Mouse (Mus musculus): Measurements from ENCODE around the gene Zgpat.

Gene Zgpat

GRCm38 (mm10) chr2:181364860-181365596 lies at the start of gene Zgpat, which contains the start of gene Arfrp1:
Gene Zgpat, plus strand, starts transcription at chr2:181364928.
Gene Arfrp1, minus strand, starts transcription at chr2:181365404.
- in situ Hi-C loops (cut with MboI, MseI): loop anchor here (5.0 kb wide), 1 partner anchor 38 kb away; no protein-coding TSS in a partner anchor

DNA sequence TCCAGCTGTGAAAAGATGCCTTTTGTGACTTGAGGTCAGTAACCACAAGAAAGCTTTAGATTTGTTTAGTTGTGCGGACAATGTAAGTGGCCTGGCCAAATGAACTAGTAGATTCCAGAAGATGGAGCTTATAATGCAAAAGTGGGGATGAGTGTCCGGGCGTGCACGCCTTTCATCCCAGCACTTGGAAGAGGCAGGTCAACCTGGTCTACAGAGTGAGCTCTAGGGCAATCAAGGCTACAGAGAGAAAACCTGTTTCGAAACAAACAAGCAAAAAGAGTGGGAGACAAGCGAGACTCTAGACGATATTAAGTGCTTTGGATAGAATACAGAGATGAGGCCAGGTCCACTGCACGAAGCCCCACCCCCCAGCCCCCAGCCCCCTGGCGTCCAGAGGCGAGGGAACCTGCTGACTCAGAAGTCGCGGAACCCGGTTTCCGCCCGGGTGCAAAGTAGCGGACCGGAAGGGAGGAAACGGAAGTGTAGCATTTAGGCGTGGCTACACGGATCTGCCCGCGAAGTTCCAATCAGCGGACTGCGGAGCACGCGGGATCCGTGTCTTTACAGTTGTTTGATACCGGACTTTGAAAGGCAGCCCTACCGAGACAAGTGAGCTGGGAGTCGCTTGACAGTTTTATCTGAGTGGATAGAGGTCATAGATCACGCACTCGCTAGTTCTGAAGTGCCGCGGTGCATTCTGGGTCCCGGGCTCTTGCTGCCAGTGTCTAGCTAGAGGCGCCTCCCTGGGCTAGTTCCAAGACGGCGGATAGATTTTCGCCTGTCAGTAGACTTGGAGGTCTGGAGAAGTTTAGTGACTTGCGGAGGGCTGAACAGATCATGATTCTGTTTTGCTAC lies 45.3 kb upstream of the Zgpat start, which contains the start of gene Rtel1:
Rtel1 (plus strand) TSS at position 492 of the 855 bp plus-strand sequence.
- in situ Hi-C loops (cut with MboI, MseI): loop anchor here (5.0 kb wide), 1 partner anchor 132 kb away; the partner anchor contains the start of gene Ppdpf

GRCm38 (mm10) chr2:181320103-181320499 lies 44.6 kb upstream of the Zgpat start:
- in situ Hi-C loops (cut with MboI, MseI): no loop called here

DNA sequence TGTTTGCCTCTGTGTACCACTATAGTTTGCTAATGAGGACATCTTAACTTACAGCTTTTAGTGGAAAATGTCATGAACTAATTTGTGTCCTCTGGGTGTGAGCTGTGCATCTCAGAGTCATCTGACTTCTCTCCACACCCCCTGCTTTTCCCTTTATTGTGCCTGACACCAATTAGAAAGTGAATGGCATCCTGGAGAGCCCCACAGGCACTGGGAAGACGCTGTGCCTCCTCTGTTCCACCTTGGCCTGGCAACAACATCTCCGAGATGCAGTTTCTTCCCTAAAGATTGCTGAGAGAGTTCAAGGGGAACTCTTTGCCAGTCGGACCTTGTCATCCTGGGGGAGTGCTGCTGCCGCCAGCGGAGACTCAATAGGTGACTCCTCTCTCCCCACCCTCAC lies 42.6 kb upstream of the Zgpat start:
- in situ Hi-C loops (cut with MboI, MseI): no loop called here

DNA sequence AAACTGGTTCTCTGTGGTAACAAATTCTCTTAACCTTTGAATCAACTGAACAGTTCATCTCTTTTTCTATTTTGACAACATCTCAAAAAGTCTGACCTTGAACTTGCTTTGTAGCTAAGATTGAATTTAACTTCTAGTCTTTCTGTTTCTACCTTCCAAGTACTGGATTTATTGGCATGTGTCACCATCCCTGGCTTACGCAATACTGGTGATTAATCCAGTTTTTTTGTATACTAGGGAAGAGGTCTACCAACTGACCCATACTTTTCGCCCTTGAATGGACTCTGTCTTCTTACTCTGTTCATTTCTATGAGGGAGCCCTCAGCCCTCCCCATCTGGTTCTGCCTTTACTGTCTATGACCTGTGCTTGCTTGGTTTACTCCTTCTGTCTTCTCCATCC lies 38.6 kb upstream of the Zgpat start:
- in situ Hi-C loops (cut with MboI, MseI): loop anchor here (5.0 kb wide), 1 partner anchor 36 kb away; the partner anchor contains the start of gene Zgpat

DNA sequence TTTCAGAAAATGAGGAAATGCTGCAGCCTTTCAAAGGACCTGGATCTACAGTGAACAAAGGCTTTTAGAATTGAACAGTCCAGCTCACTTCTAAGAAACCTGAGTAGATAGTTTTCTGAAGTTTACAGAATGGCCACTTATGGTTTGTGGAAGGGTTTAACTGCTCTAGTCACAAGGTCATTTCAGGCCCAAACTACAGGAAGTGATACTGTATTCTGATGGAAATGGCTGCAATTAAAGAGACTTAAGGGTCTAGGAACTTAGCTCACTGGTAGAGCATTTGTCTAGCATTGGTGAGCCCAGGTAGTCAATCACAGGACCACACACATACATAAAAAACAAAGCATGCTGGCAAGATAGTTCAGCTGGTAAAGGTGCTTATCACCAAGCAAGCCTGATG lies 32.2 kb upstream of the Zgpat start:
- in situ Hi-C loops (cut with MboI, MseI): no loop called here

GRCm38 (mm10) chr2:181334023-181334422 lies 30.7 kb upstream of the Zgpat start:
- in situ Hi-C loops (cut with MboI, MseI): no loop called here

DNA sequence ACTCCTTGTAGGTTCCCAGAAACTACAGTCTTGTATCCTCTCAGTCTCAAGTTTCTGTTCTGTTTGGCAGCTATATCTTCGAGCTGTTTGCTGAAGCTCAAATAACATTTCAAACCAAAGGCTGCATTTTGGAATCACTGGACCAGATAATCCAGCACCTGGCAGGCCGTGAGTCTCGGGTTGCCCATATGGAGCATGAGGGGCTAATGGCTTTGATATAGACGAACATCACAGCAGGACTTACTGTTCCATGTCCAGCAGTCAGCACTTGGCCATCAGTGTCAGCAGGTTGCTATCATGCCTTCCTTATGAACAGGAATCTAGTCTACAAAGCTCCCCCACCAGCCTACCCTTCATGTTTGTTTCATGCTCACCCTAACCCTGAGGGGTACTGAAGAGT lies 24.3 kb upstream of the Zgpat start:
- in situ Hi-C loops (cut with MboI, MseI): no loop called here

DNA sequence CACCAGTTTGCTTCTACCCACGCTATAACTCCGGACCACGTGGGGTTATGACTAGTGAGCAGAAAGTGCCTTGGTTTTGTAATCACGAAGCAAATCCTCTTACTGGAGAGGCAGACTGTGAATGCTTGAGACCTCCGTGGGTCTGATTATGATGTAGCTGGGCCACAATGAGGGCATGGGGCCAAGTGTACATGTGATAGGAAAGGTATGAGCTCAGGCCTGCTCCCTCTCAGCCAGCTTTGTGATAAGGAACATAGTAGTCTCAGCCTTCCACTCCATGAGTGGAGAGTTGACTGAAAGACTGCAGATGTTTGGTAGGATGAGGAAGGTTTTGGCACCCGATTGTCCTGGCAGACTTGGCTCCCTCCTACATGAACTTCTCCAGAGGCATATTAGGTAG lies 22.0 kb upstream of the Zgpat start:
- in situ Hi-C loops (cut with MboI, MseI): no loop called here

- in situ Hi-C loops (cut with MboI, MseI): no loop called here
Observed at GRCm38 (mm10) chr2:181356780-181357179, 7.9 kb upstream of the Zgpat start.

- in situ Hi-C loops (cut with MboI, MseI): loop anchor here (5.0 kb wide), 1 partner anchor 37 kb away; no protein-coding TSS in a partner anchor
Observed at GRCm38 (mm10) chr2:181363946-181364345, 782 bp upstream of the Zgpat start.

GRCm38 (mm10) chr2:181364487-181364859 lies 255 bp upstream of the Zgpat start:
- in situ Hi-C loops (cut with MboI, MseI): loop anchor here (5.0 kb wide), 1 partner anchor 37 kb away; no protein-coding TSS in a partner anchor

GRCm38 (mm10) chr2:181365655-181366075 lies 937 bp downstream of the Zgpat start:
- in situ Hi-C loops (cut with MboI, MseI): no loop called here

GRCm38 (mm10) chr2:181370001-181370400 lies 5.3 kb downstream of the Zgpat start:
- in situ Hi-C loops (cut with MboI, MseI): no loop called here

- in situ Hi-C loops (cut with MboI, MseI): no loop called here
Observed at GRCm38 (mm10) chr2:181375787-181376186, 11.1 kb downstream of the Zgpat start.

DNA sequence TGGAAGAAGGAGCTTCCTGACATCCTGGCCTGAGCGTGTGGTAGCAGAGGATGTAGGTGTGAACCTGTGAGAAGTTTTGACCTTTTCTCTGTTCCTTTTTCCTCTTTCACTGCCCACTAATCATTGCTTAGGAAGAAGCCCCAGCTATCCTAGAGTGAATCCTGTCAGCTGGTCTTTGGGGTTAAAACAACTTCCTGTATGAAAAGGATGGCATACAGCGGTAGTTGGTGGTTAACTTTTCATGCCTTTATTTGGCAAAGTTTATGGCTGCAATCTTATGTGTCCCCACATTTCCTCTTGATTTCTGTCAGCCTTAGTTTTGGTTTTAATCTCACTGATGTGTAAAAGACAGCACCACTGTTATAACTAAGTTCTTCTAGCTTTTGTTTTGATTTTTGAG lies 12.5 kb downstream of the Zgpat start:
- in situ Hi-C loops (cut with MboI, MseI): no loop called here

- in situ Hi-C loops (cut with MboI, MseI): no loop called here
Observed at GRCm38 (mm10) chr2:181378701-181379100, 14.0 kb downstream of the Zgpat start.

DNA sequence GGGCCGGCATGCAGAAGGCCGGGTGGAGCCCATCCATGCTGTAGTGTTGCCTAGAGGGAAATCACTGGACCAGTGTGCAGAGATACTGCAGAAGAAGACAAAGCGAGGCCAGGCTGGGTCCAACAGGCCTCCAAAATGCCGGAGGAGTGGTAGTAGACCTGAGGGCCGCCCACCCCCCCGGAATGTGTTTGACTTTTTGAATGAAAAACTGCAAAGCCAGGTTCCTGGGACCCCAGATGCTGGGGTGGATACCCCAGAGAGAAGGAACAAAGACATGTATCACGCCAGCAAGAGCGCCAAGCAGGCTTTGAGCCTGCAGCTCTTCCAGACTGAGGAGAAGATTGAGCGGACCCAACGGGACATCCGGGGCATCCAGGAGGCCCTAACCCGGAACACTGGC lies 15.1 kb downstream of the Zgpat start, which contains the start of gene Lime1:
Lime1 (plus strand) TSS at position 301 of the 400 bp plus-strand sequence.
- in situ Hi-C loops (cut with MboI, MseI): no loop called here

- in situ Hi-C loops (cut with MboI, MseI): no loop called here
Observed at GRCm38 (mm10) chr2:181380251-181380650, 15.5 kb downstream of the Zgpat start.

DNA sequence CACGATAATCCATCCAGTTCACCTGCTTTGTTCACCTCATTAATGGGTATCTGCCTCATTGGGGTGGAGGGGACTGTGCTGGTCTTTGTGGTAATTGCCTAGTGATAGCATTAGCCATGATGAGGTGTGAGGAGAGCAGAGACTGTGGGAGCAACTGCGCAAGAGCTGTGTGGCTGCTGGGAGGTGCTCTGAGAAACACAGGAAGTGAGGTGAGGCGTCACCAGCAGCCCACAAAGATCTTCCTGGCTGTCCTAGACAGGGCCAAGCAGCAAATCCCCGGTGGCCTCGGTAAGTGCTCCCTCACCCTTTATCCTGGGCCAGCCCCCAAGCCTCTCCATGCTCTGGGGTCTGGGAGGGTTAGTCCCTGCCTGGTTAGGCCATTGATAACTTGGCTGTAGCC lies 16.4 kb downstream of the Zgpat start:
- in situ Hi-C loops (cut with MboI, MseI): no loop called here

DNA sequence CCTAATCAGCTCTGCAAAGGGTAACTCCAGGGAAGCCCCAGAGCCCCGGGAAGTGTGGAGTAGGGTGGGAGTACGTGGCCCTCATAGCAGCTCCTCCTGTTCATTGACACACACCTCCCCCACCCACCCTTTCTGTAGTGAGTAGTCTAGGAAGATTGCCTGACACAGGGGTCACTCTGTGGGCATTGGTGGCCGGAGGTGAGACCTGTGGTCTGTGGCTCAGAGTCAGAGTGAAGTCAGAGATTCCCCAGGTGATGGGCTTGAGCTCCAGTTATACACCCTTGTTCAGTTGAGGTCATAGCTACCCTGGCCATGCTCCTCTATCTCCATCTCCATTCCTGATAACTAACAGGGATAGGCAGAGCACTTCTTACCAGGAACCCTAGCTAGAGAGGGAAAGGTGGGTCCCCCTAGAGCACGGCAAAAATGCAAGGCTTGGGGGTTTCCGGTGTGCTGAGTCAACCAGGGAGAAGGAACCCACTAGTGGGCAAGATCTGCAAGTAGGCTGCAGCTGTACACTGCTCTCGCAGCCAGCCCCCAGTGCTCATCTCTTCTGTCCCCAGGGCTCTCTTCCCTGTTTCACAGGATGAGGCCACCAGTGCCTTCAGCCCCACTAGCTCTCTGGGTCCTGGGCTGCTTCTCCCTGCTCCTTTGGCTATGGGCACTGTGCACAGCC lies 17.0 kb downstream of the Zgpat start:
- in situ Hi-C loops (cut with MboI, MseI): no loop called here

- in situ Hi-C loops (cut with MboI, MseI): no loop called here
Observed at GRCm38 (mm10) chr2:181384463-181384862, 19.7 kb downstream of the Zgpat start.
